Mouse (Mus musculus): ENCODE results near the gene Hist1h3d. TPM values are rescaled to one million over a fixed set of nuclear protein-coding genes. Genes with fewer than 3 reads are reported as not detected.
"Not testable (repeated sequence)": the region's sequence is repeated elsewhere in the genome, so short reads cannot be mapped to it uniquely, and the experiment has no call there.

The Hist1h3d gene
- 10 to 100 TPM in 2 of 4 experiments, 1 to 10 TPM in 2; 8.2 to 11.5 (median 10.5) TPM for total RNA-seq (2022)

DNA sequence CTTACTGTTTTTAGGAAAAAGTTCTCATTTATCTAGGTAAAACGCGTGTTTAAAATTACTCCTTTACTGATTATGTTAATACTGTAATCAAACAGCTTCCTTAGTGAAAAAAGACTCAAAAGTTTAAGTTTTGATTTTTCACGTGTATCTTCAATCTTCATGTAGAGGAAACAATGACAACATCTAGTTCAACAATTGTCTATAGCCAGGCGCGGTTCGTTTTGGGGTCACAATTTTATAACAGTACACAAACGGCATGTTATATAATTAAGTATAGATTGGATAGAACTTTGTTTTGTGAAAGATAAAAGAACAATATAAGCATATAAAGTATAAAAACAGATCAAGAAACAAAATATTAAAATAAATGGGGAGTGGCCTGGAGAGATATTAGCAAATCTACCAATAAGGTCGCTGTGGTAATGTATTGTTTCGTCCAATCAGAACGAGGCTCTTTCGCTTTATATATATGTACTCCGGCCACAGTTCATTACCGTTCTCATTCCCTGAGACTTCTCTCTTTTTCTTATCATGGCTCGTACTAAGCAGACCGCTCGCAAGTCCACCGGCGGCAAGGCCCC is at the start of gene Hist1h3d:
Gene Hist1h3d, plus strand, starts transcription at position 493 of the 581 bp plus-strand sequence.
- peak; percentile 70 to 71 for DNase-seq (ENCODE audit: low spot score in 2 of 2)

- DNase-seq (ENCODE audit: low spot score in 2 of 2) = no peak
Measured at GRCm38 (mm10) chr13:23525901-23526300, 49.7 kb upstream of the Hist1h3d start.

DNA sequence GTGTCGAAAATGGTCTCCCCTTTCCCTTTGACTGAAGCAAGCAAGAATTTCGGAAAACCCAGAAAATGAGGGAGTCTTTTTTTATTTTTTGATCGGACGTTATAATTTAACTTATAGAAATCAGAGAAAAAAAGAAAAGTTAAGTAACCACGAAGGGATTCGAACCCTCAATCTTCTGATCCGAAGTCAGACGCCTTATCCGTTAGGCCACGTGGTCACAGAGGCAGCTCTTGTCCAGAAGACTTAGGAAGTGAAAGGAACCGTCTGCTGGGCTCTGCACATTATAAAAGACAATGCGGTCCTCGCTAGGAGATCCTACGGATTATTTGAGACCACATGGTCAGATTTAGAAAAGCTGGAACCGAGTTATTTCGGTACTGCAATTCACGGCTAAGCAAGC is 49.3 kb upstream of the Hist1h3d start:
- DNase-seq (ENCODE audit: low spot score in 2 of 2) = peak; percentile 89 to 96

DNA sequence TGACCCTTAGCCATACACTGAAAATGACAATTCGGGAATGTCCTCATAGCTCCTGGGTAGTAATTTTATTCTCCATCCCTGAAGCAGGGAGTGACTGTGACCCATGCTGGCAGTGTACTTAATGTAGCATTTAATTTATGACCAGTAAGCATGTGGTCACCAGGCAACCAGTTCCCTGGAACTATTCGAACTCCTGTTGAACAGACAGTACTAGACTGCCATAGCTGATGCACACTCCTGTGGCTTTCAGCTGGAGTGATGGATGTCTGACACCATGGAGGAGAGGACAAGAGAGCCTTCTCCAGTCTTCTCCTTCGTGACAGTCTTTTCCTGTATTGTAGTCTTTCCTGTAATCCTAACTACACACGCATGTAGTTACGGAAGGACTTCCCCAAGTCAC is 46.6 kb upstream of the Hist1h3d start:
- no peak for DNase-seq (ENCODE audit: low spot score in 2 of 2)

DNA sequence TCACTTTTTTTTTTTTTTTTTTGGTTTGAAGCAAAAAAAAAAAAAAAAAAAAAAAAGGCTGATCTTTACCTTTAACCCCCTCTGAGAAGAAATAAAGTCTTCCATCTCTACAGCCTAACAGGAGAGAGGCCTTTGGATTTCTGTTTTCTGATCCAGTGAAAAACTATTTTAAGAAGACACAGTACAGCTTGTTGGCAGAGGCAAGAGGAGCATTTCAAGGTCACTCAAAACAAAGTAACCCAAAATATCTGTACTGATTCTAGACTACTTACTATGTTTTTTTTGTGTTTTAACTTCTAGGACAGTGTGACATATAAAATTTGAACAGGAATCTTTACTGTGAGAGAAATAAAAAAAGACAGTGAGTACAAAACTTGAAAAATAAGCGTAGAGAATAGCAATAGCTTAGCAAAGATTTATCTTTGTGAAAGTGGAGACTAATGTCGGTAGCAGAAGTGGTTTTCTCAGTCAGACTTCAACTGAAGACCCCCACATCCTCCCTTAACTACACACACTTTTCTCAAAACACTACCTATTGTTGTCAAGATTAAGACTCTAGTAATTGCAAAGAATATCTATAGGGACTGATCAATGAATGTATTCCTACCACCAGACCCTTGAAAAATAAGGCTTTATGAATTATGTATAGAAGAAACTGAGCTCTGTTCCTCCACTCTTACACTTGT is 45.9 kb upstream of the Hist1h3d start:
- no peak for DNase-seq (ENCODE audit: low spot score in 2 of 2)

DNA sequence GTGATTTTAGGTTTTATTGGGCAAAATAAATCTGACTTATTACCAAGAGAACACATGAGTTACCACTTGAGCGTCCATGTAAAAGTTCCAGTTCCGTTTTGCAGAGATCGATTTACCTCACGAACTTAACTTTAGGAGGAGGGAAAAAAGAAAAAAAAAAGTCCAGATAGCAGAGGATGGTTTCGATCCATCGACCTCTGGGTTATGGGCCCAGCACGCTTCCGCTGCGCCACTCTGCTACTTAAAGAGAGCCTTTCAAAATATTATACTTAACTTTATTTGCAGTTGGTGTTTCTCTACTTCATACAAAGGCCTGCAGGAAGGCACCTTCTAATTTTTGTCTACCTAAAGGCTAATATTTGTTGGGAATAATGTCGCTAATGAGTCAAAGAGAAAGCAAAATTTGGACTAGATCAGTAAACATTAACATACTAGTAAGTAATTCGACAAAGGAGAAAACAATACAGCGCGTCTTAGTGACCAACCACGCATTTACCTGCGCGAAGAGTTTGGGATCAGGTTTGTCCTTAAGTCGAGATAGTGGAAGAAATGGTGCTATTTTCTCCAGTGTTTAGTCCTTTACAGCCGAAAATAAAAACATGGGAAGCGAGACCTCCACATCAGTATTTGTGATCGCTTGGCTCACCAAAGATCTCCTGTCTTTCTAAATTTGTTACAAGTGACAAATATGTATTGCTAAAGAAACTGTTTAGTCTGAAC is 45.2 kb upstream of the Hist1h3d start:
- peak; percentile 65 to 78 for DNase-seq (ENCODE audit: low spot score in 2 of 2)

- DNase-seq (ENCODE audit: low spot score in 2 of 2) = peak; percentile 97
Measured at GRCm38 (mm10) chr13:23530901-23531875, 44.4 kb upstream of the Hist1h3d start, which contains the start of gene Hist1h4h. TSS of gene Hist1h4h (plus strand) at chr13:23531050.

- DNase-seq (ENCODE audit: low spot score in 2 of 2) = no peak
Measured at GRCm38 (mm10) chr13:23532262-23533075, 43.1 kb upstream of the Hist1h3d start.

- DNase-seq (ENCODE audit: low spot score in 2 of 2) = peak; percentile 72 to 78
Measured at GRCm38 (mm10) chr13:23533560-23534367, 41.8 kb upstream of the Hist1h3d start, which contains the start of gene Hist1h2af. TSS of gene Hist1h2af (plus strand) at chr13:23533906.

- DNase-seq (ENCODE audit: low spot score in 2 of 2) = no peak
Measured at GRCm38 (mm10) chr13:23534368-23535131, 41.0 kb upstream of the Hist1h3d start.

- DNase-seq (ENCODE audit: low spot score in 2 of 2) = peak; percentile 91 to 92
Measured at GRCm38 (mm10) chr13:23535137-23536075, 40.2 kb upstream of the Hist1h3d start, which contains the start of gene Hist1h3g. TSS of gene Hist1h3g (plus strand) at chr13:23535422.

GRCm38 (mm10) chr13:23536076-23536822 is 39.3 kb upstream of the Hist1h3d start:
- no peak for DNase-seq (ENCODE audit: low spot score in 2 of 2)

GRCm38 (mm10) chr13:23537006-23537710 is 38.4 kb upstream of the Hist1h3d start:
- no peak for DNase-seq (ENCODE audit: low spot score in 2 of 2)

DNA sequence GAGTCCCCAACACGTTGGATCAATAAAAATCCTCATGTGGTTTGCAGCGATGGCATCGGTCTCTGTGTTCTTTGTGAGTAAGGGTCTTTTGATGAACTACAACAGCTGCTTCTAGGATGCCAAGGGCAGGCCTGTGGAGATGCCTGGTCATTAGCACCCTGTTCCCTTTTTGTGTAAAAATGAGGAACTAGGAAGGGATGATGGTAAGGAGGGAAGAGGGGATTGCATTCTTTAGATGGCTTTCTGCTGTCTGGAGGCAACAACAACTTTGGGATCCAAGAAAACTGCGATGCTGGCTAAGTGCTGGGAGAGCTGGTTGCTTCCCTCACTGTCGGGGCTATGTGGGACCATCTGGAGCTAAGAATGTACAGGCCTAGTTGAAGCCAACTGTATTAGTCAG is 37.3 kb upstream of the Hist1h3d start:
- no peak for DNase-seq (ENCODE audit: low spot score in 2 of 2)

DNA sequence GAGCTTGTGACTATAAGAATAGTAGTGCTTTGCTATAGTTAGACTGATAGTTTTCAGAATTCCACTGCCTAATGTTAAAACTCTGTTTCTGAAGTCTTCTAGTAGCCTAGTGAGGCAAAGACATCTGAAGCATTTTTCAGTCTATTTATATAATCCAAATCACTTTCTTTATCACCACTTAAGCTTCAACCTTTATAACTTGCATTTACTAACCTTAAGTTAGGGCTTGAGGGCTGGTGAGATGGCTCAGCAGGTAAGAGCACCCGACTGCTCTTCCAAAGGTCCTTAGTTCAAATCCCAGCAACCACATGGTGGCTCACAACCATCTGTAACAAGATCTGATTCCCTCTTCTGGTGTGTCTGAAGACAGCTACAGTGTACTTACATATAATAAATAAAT is 35.7 kb upstream of the Hist1h3d start:
- DNase-seq (ENCODE audit: low spot score in 2 of 2) = not testable (repeated sequence)

DNA sequence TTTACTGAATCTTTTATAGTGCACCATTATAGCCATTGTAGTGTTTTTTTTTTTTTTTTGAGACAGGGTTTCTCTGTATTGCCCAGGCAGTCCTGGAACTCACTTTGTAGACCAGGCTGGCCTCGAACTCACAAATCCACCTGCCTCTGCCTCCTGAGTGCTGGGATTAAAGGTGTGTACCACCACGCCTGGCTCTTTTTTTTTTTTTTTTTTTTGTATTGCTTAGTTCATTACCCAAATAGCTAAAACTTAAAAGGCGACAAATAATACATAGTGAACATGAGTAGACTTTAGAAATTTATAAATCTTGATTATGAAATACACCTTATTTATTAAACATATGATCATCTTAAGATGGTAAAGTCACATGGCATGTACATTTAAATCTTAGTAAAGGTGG is 34.1 kb upstream of the Hist1h3d start:
- DNase-seq (ENCODE audit: low spot score in 2 of 2) = no peak
